Mouse (Mus musculus) liver, embryonic 15.5 days (tissue): ENCODE data around the gene Hhat. TPM values are rescaled to one million over a fixed set of nuclear protein-coding genes. Genes with fewer than 3 reads are reported as not detected.

Experiments
- ATAC-seq: fragments of 200-750 bp; cut with Nextera tagmentation; 2 replicates; pipeline ENCODE4 v1.8.0; 2017; ENCODE audit warnings: moderate number of reproducible peaks, mild to moderate bottlenecking, moderate library complexity; ENCODE audit not compliant: insufficient read depth
- H3K27ac ChIP-seq: fragments of 300-500 bp; sonication (generic); replicated peaks from 2 replicates; pipeline ENCODE4 v1.5.1; 2015; ENCODE audit warnings: mild to moderate bottlenecking, inconsistent platforms
- H3K27me3 ChIP-seq: fragments of 300-500 bp; sonication (generic); 2 replicates; pipeline ENCODE4 v1.6.1; 2015; ENCODE audit warnings: mild to moderate bottlenecking, inconsistent platforms
- H3K36me3 ChIP-seq: fragments of 300-500 bp; sonication (generic); replicated peaks from 2 replicates; pipeline ENCODE4 v1.6.1; 2015; ENCODE audit warnings: moderate library complexity, mild to moderate bottlenecking, inconsistent platforms
- H3K4me1 ChIP-seq: fragments of 300-500 bp; sonication (generic); replicated peaks from 2 replicates; pipeline ENCODE4 v1.6.1; 2015; ENCODE audit warnings: inconsistent platforms
- H3K4me2 ChIP-seq: fragments of 300-500 bp; sonication (generic); 2 replicates; pipeline ENCODE4 v1.6.1; 2015; ENCODE audit warnings: moderate library complexity, mild to moderate bottlenecking, inconsistent platforms
- H3K4me3 ChIP-seq: fragments of 300-500 bp; sonication (generic); replicated peaks from 2 replicates; pipeline ENCODE4 v1.5.1; 2015; ENCODE audit warnings: mild to moderate bottlenecking, inconsistent platforms
- H3K9ac ChIP-seq: fragments of 300-500 bp; sonication (generic); 2 replicates; pipeline ENCODE4 v1.6.1; 2015; ENCODE audit warnings: moderate library complexity, mild to moderate bottlenecking, inconsistent platforms
- H3K9me3 ChIP-seq: fragments of 300-500 bp; sonication (generic); replicated peaks from 2 replicates; pipeline ENCODE4 v1.6.1; 2016; ENCODE audit warnings: inconsistent platforms
- WGBS: fragments of 180-500 bp; shearing (Covaris S2); methylation state at CpG from one replicate; pipeline ENCODE4 v1.1.7; 2015; ENCODE audit warnings: mixed read lengths; ENCODE audit not compliant: insufficient replicate concordance; 5-methylcytosine and 5-hydroxymethylcytosine counted together
- polyA plus RNA-seq: library from polyadenylated mRNA; unstranded; fragments of >200 nt; fragmentation: Nextera tagmentation; extraction: Ambion mirVana; gene quantifications from 2 replicates; pipeline ENCODE4 v1.2.1, GENCODE M21; 2015

Hhat gene
- polyA plus RNA-seq, 1 experiment from 2014 or later, result 1.1 TPM

DNA sequence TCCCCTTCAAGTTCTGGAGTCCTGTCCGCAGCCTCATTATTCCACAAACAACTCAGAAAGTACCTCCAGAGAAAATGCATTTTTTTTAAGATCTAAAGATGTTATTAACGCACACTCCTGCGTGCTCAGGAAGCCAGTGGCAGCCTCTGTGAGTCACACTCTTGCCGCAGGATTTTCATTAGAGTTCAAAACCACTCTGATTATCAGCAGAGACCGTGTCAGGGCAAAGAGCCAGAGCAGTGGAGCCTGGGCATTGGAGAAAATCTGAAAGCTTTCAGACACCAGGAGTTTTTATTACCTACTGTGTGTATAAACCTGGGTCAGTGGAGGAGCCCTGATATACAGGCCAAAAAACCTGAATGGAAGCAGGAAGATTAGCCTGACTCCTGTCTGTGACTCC is 292.8 kb downstream of the Hhat start:
- no peaks in the 10 kb centered on the region for H3K9me3 ChIP-seq
- 55% methylated on average over 5 of the region's 5 CpGs for WGBS
- H3K9ac ChIP-seq, result no peak overlapping the region
- H3K36me3 ChIP-seq, result no peaks in the 10 kb centered on the region
- H3K4me3 ChIP-seq, result no peak overlapping the region
- no peak overlapping the region for H3K27ac ChIP-seq
- no peak for ATAC-seq
- no peaks in the 10 kb centered on the region for H3K4me1 ChIP-seq
- H3K27me3 ChIP-seq, result no peaks in the 10 kb centered on the region
- H3K4me2 ChIP-seq, result no peak overlapping the region

DNA sequence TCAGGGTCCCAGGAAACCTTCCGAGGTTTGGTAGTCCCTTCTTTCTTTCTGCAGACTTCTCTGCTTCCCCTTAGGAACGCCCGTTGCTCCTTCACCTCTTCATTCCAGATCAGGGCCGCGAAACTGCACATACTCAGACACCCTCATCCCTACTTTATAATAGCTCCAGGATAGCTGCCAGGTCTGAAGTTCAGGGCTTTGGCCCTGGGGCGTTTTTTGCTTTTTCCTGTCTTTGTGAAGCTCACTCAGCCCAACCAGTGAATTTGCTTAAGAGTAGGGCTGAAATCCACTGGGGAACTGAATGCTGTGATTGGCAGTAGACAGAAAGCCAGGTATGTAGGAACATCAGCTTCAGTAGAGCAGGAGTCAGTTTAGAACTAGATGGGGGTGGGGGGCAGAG is 293.5 kb downstream of the Hhat start:
- Histone ChIP-seq H3K9me3 (no peaks in the 10 kb centered on the region), H3K27ac (no peak overlapping the region), H3K4me3 (no peak overlapping the region), H3K36me3 (no peaks in the 10 kb centered on the region), H3K4me2 (no peak overlapping the region), H3K9ac (no peak overlapping the region), H3K4me1 (no peaks in the 10 kb centered on the region), H3K27me3 (no peaks in the 10 kb centered on the region)
- no peak for ATAC-seq
- WGBS, result 52% methylated on average over 6 of the region's 6 CpGs

DNA sequence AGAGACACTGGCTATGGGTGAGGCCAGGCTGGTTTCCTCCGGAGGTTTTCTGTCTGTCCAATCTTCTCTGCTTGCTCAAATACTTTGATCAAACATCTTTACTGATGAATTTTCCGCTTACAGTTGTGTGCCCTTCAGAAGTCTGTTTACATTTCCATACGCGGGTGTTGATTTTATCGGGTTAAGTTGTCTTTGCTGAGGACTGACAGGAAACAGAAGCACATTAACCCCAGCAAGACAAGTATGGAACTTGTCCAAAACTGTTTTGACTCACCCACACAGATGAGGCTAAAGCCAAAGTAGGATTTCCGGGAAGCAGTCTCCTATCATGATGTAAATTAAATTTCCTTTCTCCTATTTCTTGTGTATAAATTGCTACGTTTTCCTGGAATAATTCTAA is 294.3 kb downstream of the Hhat start:
- Histone ChIP-seq H3K27ac (no peak overlapping the region), H3K4me1 (no peaks in the 10 kb centered on the region), H3K36me3 (no peaks in the 10 kb centered on the region), H3K9me3 (no peaks in the 10 kb centered on the region), H3K27me3 (no peaks in the 10 kb centered on the region), H3K4me3 (no peak overlapping the region), H3K9ac (no peak overlapping the region), H3K4me2 (no peak overlapping the region)
- 47% methylated on average over 7 of the region's 7 CpGs for WGBS
- ATAC-seq, result no peak

DNA sequence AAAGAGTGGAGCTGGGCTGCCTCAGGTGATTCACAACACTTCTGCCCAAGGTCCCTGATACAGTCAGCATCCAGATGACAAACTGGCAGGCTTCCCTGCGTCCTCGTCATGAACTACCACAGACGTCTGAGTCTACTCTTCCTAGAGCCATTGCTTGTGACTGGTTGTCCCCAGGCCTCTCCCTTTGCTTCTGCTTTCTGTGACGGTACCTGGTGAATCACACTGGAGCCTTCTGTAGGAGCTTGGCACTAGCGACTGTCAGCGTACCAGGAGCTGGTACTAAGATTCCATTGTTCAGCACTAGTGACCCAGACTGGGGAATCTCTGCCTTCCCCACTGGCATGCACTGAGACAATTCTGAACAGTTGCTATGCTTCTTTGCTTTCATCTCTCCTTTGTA is 297.9 kb downstream of the Hhat start:
- Histone ChIP-seq H3K4me1 (no peaks in the 10 kb centered on the region), H3K4me3 (no peak overlapping the region), H3K4me2 (no peak overlapping the region), H3K9ac (no peak overlapping the region), H3K9me3 (no peaks in the 10 kb centered on the region), H3K27ac (no peak overlapping the region), H3K36me3 (no peaks in the 10 kb centered on the region), H3K27me3 (no peaks in the 10 kb centered on the region)
- 73% methylated on average over 6 of the region's 6 CpGs for WGBS
- no peak for ATAC-seq

DNA sequence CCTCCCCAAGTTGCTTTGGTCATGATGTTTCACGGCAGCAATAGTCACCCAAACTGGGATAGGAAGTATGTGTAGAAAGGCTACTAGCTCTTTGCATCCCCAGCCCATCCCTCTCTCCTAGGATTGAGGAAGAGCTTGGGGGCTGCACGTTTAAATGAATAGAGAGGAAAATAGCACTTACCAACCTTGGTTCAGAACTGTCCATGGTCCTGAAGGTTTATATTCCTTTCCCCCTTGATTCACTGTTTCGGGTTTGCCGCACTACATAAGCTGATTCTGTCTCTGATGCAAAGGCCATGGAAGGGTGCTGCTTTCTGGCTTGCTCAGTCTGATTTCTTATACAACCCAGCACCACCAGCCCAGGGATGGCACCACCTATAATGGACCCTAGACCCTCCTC is 298.7 kb downstream of the Hhat start:
- no peak overlapping the region for H3K9ac ChIP-seq
- H3K4me3 ChIP-seq, result no peak overlapping the region
- WGBS, result 51% methylated on average over 4 of the region's 4 CpGs
- H3K27me3 ChIP-seq, result no peaks in the 10 kb centered on the region
- H3K9me3 ChIP-seq, result no peaks in the 10 kb centered on the region
- H3K4me1 ChIP-seq, result no peaks in the 10 kb centered on the region
- no peaks in the 10 kb centered on the region for H3K36me3 ChIP-seq
- H3K27ac ChIP-seq, result no peak overlapping the region
- ATAC-seq, result no peak
- H3K4me2 ChIP-seq, result no peak overlapping the region

DNA sequence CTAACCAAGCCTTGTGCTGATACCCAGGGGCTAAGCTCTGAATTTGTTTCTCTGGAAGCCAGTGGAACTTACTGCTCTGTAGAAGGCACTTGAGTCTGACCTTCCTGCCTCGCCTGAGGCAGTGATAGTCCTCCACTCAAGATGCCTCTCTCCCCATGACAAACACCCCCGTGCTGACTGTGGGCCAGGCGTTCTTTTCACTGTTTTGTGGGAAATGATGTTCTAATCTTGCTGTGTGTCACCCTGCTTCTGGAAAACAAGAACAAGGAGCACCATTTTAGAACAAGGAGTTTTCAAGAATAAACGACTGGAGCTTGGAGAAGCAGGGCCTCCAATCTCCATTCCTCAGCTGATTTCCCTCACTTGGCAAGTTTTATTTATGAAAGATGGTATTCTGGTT is 307.3 kb downstream of the Hhat start:
- Histone ChIP-seq H3K9ac (no peak overlapping the region), H3K9me3 (no peaks in the 10 kb centered on the region), H3K36me3 (no peaks in the 10 kb centered on the region), H3K4me2 (no peak overlapping the region), H3K4me3 (no peak overlapping the region), H3K4me1 (no peaks in the 10 kb centered on the region), H3K27me3 (no peaks in the 10 kb centered on the region), H3K27ac (no peak overlapping the region)
- ATAC-seq, result no peak
- WGBS, result 50% methylated on average over 4 of the region's 4 CpGs

DNA sequence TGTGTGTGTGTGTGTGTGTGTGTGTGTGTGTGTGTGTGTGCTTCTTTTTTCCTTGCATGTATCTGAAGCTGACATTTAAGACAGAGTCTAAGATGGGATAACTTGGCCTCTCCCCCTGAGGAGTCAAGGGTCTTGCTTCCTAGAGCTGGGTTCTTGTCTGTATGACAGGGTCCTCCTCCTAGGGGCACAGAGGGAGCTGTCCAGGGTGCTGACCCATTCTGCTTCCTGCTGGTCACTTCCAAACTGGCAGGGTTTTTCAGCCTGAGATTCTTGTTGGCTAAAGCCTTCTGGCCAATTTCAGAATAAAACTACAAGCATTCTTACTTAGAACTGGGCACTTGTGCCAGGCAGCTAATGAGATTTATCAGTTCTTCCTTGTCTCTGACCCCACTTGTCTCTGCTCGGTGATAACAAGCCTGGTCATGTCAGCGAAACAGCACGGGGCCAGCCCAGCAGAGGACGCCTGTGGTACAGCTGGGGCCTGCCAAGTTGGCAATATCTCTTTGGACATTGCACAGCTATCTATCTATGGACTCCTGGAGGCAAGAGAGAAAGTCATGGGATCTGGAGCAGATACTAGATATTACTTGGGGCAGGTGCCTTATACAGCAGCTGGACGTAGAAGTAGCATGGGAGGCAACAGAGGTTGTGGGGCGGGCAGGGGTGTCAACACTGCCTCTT is 313.4 kb downstream of the Hhat start:
- H3K4me1 ChIP-seq, result no peaks in the 10 kb centered on the region
- no peak overlapping the region for H3K4me2 ChIP-seq
- H3K27ac ChIP-seq, result no peak overlapping the region
- no peak overlapping the region for H3K4me3 ChIP-seq
- H3K27me3 ChIP-seq, result no peaks in the 10 kb centered on the region
- 57% methylated on average over 6 of the region's 6 CpGs for WGBS
- no peaks in the 10 kb centered on the region for H3K36me3 ChIP-seq
- H3K9me3 ChIP-seq, result no peaks in the 10 kb centered on the region
- no peak for ATAC-seq
- H3K9ac ChIP-seq, result no peak overlapping the region

DNA sequence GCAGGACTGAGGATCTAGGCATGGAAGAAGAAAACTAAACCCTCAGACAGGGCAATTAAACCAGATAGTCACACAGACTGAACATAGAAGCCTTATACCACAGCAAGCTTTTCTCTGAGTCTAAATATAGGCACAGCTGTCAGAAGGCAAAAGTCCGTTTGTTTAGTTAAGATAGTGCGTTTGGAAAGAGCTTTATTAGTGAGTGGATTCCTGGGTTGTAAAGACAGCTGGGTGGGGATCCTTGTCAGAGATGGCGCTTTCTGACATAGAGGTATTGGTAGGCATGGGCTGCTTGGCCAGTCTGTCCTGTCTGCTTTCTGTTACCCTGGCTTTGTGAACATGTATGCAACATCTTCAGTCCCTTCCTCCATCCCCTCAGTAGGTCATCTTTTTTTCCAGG is 314.0 kb downstream of the Hhat start:
- H3K36me3 ChIP-seq, result no peaks in the 10 kb centered on the region
- no peak overlapping the region for H3K9ac ChIP-seq
- 33% methylated on average over 3 of the region's 3 CpGs for WGBS
- no peaks in the 10 kb centered on the region for H3K9me3 ChIP-seq
- H3K4me3 ChIP-seq, result no peak overlapping the region
- H3K4me1 ChIP-seq, result no peaks in the 10 kb centered on the region
- H3K27me3 ChIP-seq, result no peaks in the 10 kb centered on the region
- ATAC-seq, result no peak
- no peak overlapping the region for H3K27ac ChIP-seq
- H3K4me2 ChIP-seq, result no peak overlapping the region

DNA sequence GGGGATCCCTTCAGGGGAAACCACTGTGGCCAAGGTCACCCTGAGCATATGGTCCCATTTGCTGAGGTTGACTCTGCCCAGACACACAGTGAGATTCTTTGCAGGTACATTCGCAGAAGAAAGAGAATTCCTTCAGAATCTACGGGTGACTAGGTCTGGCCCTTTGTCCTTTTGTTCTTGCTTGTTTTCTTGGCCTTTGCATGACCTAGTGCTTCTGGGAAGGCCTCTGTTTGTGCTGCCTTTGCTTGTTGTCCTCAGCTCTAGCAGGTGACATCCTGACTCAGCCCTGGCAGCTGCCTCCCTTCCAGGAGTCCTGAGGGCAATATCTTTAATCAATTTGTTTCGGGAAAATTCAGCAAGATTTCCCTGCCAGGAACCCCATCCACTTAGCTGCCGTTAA is 316.0 kb downstream of the Hhat start:
- H3K9me3 ChIP-seq, result no peaks in the 10 kb centered on the region
- no peaks in the 10 kb centered on the region for H3K27me3 ChIP-seq
- H3K4me1 ChIP-seq, result no peaks in the 10 kb centered on the region
- H3K27ac ChIP-seq, result no peak overlapping the region
- no peak overlapping the region for H3K4me2 ChIP-seq
- no peaks in the 10 kb centered on the region for H3K36me3 ChIP-seq
- no peak overlapping the region for H3K9ac ChIP-seq
- WGBS, result 42% methylated on average over 4 of the region's 4 CpGs
- no peak overlapping the region for H3K4me3 ChIP-seq
- ATAC-seq, result no peak

DNA sequence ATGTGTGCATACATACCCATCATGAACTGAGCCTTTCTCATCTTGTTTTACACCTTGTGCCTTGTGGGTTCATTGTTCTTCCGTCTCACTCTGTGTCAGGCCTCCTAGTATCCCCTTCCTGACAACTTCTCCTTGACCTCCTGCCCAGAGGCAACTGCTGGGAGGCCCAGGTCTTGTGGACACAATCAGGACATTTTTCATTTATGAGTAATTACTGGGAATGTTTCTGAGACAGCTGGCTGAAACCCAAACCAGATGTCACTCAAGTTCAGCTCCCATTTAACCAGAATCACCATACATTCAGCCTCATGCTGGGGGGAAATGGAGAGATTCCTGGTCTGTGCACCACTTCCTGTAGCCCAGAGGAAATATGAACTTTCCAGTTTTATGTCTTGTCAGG is 316.5 kb downstream of the Hhat start:
- WGBS, result 43% methylated on average over 1 of the region's 1 CpGs
- Histone ChIP-seq H3K36me3 (no peaks in the 10 kb centered on the region), H3K4me1 (no peaks in the 10 kb centered on the region), H3K4me3 (no peak overlapping the region), H3K9me3 (no peaks in the 10 kb centered on the region), H3K4me2 (no peak overlapping the region), H3K27me3 (no peaks in the 10 kb centered on the region), H3K27ac (no peak overlapping the region), H3K9ac (no peak overlapping the region)
- no peak for ATAC-seq

DNA sequence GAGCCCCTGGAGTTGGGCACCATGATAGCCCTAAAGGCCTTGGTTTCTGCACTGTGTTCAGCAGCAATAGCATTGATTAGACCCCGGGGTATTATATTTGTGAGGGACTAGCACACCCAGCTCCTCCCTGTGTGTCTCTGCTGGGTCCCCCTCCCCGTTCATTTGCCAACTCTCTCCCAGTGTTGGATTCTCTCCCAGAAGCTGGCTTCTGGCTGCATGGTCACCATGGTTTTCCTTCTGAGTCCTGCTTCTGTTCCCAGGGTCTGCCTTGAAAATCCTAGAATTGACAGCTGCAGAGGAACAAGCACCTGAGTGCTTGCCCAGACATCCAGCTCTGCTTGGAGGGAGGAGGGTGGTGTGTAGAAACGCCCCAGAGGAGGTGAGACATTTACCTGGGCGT is 319.3 kb downstream of the Hhat start:
- no peak overlapping the region for H3K4me3 ChIP-seq
- 37% methylated on average over 4 of the region's 4 CpGs for WGBS

DNA sequence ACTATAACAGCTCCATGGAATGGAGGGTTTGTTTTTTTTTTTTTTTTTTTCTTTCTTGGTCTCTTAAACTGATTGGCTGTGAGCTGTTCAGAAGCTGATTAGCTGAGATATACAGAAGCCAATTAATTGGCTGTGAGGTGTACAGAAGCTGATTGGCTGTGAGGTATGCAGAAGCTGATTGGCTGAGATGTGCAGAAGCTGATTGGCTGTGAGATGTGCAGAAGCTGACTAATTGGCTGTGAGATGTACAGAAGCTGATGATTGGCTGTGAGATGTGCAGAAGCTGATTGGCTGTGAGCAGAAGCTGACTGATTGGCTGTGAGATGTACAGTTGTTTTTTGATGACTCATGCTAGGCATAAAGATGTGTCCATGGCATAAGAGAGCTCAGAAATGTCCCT is 320.6 kb downstream of the Hhat start:
- Histone ChIP-seq H3K9me3 (no peaks in the 10 kb centered on the region), H3K27me3 (no peaks in the 10 kb centered on the region), H3K4me1 (no peaks in the 10 kb centered on the region), H3K27ac (no peak overlapping the region), H3K36me3 (no peaks in the 10 kb centered on the region), H3K9ac (no peak overlapping the region), H3K4me3 (no peak overlapping the region), H3K4me2 (no peak overlapping the region)
- ATAC-seq, result no peak

More for the DNA sequence above, 319.3 kb downstream of the Hhat start:
- H3K27ac ChIP-seq, result no peak overlapping the region
- H3K4me2 ChIP-seq, result no peak overlapping the region
- no peaks in the 10 kb centered on the region for H3K9me3 ChIP-seq
- no peak for ATAC-seq
- H3K4me1 ChIP-seq, result no peaks in the 10 kb centered on the region
- H3K27me3 ChIP-seq, result no peaks in the 10 kb centered on the region
- H3K9ac ChIP-seq, result no peak overlapping the region
- no peaks in the 10 kb centered on the region for H3K36me3 ChIP-seq
